Mouse (Mus musculus) lung, adult 2 months (tissue): ENCODE data around the gene Slc22a16.

ENCODE experiments used
- CTCF ChIP-seq: fragments of 200-500 bp; IDR thresholded peaks from 2 replicates; pipeline ENCODE4 v1.5.1; 2011; ENCODE audit warnings: mild to moderate bottlenecking, low read length, control low read depth; ENCODE audit not compliant: insufficient read depth
- POLR2A ChIP-seq: fragments of 200-500 bp; IDR thresholded peaks from 2 replicates; pipeline ENCODE4 v1.6.1; 2011; ENCODE audit warnings: low read depth, mild to moderate bottlenecking, control low read depth, low read length, borderline replicate concordance; ENCODE audit errors: extremely low read depth

- TF ChIP-seq POLR2A = no peak
- no peak for TF ChIP-seq CTCF
These were observed 46.7 kb upstream of the Slc22a16 start for GRCm38 (mm10) chr10:40523312-40523975.
